ENCODE assay signal across 9 mouse cellular contexts in the genomic region with DNA sequence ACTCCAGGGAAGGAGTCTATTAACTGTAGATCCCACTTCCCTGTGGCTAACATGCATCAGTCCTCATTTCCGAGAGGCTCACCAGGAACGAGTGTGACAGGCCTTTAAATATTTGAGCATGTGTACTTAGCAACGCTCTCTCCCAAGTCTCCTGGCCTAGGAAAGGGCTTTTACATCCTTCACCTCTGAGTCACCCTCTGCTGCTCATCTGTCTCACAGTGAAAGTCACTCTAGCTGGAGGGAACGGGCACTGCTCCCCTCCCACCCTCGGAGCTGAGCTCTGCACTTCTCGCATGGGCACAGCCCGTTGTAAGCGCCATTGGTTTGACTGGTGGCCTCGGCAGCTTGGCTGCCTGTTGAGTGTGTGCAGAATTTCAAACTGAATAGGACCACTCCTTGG.
DNase-seq lines count a peak whose midpoint lies in the region; ATAC-seq and TF ChIP-seq lines count a peak whose summit lies in the region.
"Had no signal": no experiment of that assay in that cellular context is flagged by ENCODE, and none has a peak within 500 bp of the region (broad histone marks: within the 10 kb centered on the region; RNA-seq: fewer than 3 reads in every experiment).

No protein-coding gene starts in this region.

- no peak overlapping the region for H3K27ac ChIP-seq in kidney, adult 2 months (ENCODE audit: insufficient read depth, low read depth, low read length)
- peak overlapping the region; percentile 47 for H3K27ac ChIP-seq in hindbrain, embryonic 14.5 days
- H3K27ac ChIP-seq in neural tube, embryonic 13.5 days (replicated peaks), result peak overlapping the region; percentile 77

- TF ChIP-seq CTCF in kidney, adult 2 months (conservative IDR thresholded peaks at IDR 0.05; ENCODE audit: insufficient read depth, insufficient read length, low read depth, low read length), result no peak

- H3K9me3 ChIP-seq in hindbrain, embryonic 14.5 days (ENCODE audit: control insufficient read depth, low read length), result no peaks in the 10 kb centered on the region
- no peaks in the 10 kb centered on the region for H3K9me3 ChIP-seq in neural tube, embryonic 13.5 days

- peak; percentile 20 for DNase-seq in cerebellum, adult 11 months
- DNase-seq in cerebellum, postnatal 14 days, result no peak
- DNase-seq in kidney, postnatal 4 days, result peak; percentile 37 to 48
- DNase-seq in kidney, adult 2 months, result no peak
- DNase-seq in hindbrain, embryonic 14.5 days (ENCODE audit: low spot score), result no peak
- no peak for DNase-seq in right cerebral cortex, postnatal 36 days (ENCODE audit: low spot score in 2 of 2)
- no peak for DNase-seq in left cerebral cortex, adult 11 months (ENCODE audit: low spot score)
- DNase-seq: gastrocnemius, postnatal 36 days had no signal

- H3K27me3 ChIP-seq in kidney, adult 2 months (replicated peaks; ENCODE audit: control insufficient read depth, insufficient read depth, low read length), result no peaks in the 10 kb centered on the region
- H3K27me3 ChIP-seq in hindbrain, embryonic 14.5 days (ENCODE audit: control insufficient read depth, insufficient read depth, low read length), result no peaks in the 10 kb centered on the region
- H3K27me3 ChIP-seq in neural tube, embryonic 13.5 days, result no peaks in the 10 kb centered on the region

- H3K4me1 ChIP-seq in kidney, adult 2 months (ENCODE audit: control insufficient read depth, insufficient read depth, low read length), result no peaks in the 10 kb centered on the region
- peaks cover 27% of the 10 kb centered on the region for H3K4me1 ChIP-seq in hindbrain, embryonic 14.5 days (replicated peaks; ENCODE audit: control insufficient read depth, insufficient read depth, low read length)
- peaks cover 44% of the 10 kb centered on the region for H3K4me1 ChIP-seq in neural tube, embryonic 13.5 days (replicated peaks)

- no peak for TF ChIP-seq POLR2A in kidney, adult 2 months (IDR thresholded peaks at IDR 0.05; ENCODE audit: low read depth, low read length)

- peak; percentile 25; the same call in 1 of the 2 replicates for ATAC-seq in hindbrain, embryonic 14.5 days (ENCODE audit: low FRiP score)
- ATAC-seq in neural tube, embryonic 13.5 days (ENCODE audit: low read depth), result peak; percentile 52

- WGBS in kidney, adult 2 months, result 70% methylated on average over 9 of the region's 9 CpGs
- WGBS in hindbrain, embryonic 14.5 days, result 25% methylated on average over 9 of the region's 9 CpGs
- 13% methylated on average over 9 of the region's 9 CpGs for WGBS in neural tube, embryonic 13.5 days

- no peaks in the 10 kb centered on the region for H3K36me3 ChIP-seq in kidney, adult 2 months (ENCODE audit: control insufficient read depth, insufficient read depth, low read length)
- H3K36me3 ChIP-seq in hindbrain, embryonic 14.5 days (replicated peaks; ENCODE audit: control insufficient read depth, insufficient read depth), result no peaks in the 10 kb centered on the region
- H3K36me3 ChIP-seq in neural tube, embryonic 13.5 days, result no peaks in the 10 kb centered on the region

- H3K9ac ChIP-seq in hindbrain, embryonic 14.5 days, result no peak overlapping the region
- no peak overlapping the region for H3K9ac ChIP-seq in neural tube, embryonic 13.5 days

- H3K4me3 ChIP-seq in kidney, adult 2 months (ENCODE audit: insufficient read depth, low read depth, low read length), result no peak overlapping the region
- H3K4me3 ChIP-seq in hindbrain, embryonic 14.5 days (replicated peaks; ENCODE audit: low read length), result no peak overlapping the region
- H3K4me3 ChIP-seq in neural tube, embryonic 13.5 days, result no peak overlapping the region

- no peak overlapping the region for H3K4me2 ChIP-seq in hindbrain, embryonic 14.5 days (replicated peaks)
- H3K4me2 ChIP-seq in neural tube, embryonic 13.5 days, result no peak overlapping the region

Comparison
In these comparisons a context has a peak if more than half of its experiments do, and no peak if none do; other contexts are left out.
1. DNase-seq: peak in cerebellum, adult 11 months (single experiment) and kidney, postnatal 4 days (2 of 2); none in cerebellum, postnatal 14 days (0 of 2), kidney, adult 2 months (single experiment), hindbrain, embryonic 14.5 days (single experiment), right cerebral cortex, postnatal 36 days (0 of 2) and left cerebral cortex, adult 11 months (single experiment).